Mouse (Mus musculus) forebrain, embryonic 12.5 days (tissue): ENCODE measurements at regions not wholly inside any gene's neighbourhood (a gene's known extent, or its start where the extent isn't known, plus 50 kb on each side); places are given as distances from the start of the nearest gene placed in this dataset.

Source experiments
- ATAC-seq: fragments of 200-750 bp; cut with Nextera tagmentation; 2 replicates; pipeline ENCODE4 v1.8.0; 2017; ENCODE audit warnings: moderate TSS enrichment; ENCODE audit not compliant: low FRiP score
- H3K27ac ChIP-seq: fragments of 300-500 bp; sonication (generic); 2 replicates; pipeline ENCODE4 v1.5.1; 2016; ENCODE audit warnings: mild to moderate bottlenecking
- H3K27me3 ChIP-seq: fragments of 300-500 bp; sonication (generic); 2 replicates; pipeline ENCODE4 v1.6.1; 2016; ENCODE audit warnings: mild to moderate bottlenecking
- H3K36me3 ChIP-seq: fragments of 300-500 bp; sonication (generic); replicated peaks from 2 replicates; pipeline ENCODE4 v1.6.1; 2016; ENCODE audit warnings: mild to moderate bottlenecking
- H3K4me1 ChIP-seq: fragments of 300-500 bp; sonication (generic); 2 replicates; pipeline ENCODE4 v1.6.1; 2016
- H3K4me2 ChIP-seq: fragments of 300-500 bp; sonication (generic); 2 replicates; pipeline ENCODE4 v1.6.1; 2016; ENCODE audit warnings: mild to moderate bottlenecking, moderate library complexity
- H3K4me3 ChIP-seq: fragments of 300-500 bp; sonication (generic); replicated peaks from 2 replicates; pipeline ENCODE4 v1.5.1; 2016; ENCODE audit warnings: mild to moderate bottlenecking
- H3K9ac ChIP-seq: fragments of 300-500 bp; sonication (generic); 2 replicates; pipeline ENCODE4 v1.6.1; 2016; ENCODE audit warnings: mild to moderate bottlenecking
- H3K9me3 ChIP-seq: fragments of 300-500 bp; sonication (generic); 2 replicates; pipeline ENCODE4 v1.6.1; 2016
- WGBS: fragments of 180-500 bp; shearing (Covaris S2); methylation state at CpG from one replicate; pipeline ENCODE4 v1.1.7; 2016; 5-methylcytosine and 5-hydroxymethylcytosine counted together

GRCm38 (mm10) chr17:77819698-77820097 is 380.4 kb upstream of the Crim1 start:
- no peak overlapping the region for H3K4me3 ChIP-seq

GRCm38 (mm10) chr17:77843949-77844348 is 356.1 kb upstream of the Crim1 start:
- peak; percentile 57; the same call in 1 of the 2 replicates for ATAC-seq
- Histone ChIP-seq H3K4me2 (no peak overlapping the region), H3K4me3 (no peak overlapping the region), H3K9ac (no peak overlapping the region), H3K36me3 (no peaks in the 10 kb centered on the region), H3K4me1 (no peaks in the 10 kb centered on the region), H3K9me3 (no peaks in the 10 kb centered on the region), H3K27me3 (no peaks in the 10 kb centered on the region), H3K27ac (no peak overlapping the region)
- WGBS, result 66% methylated on average over 3 of the region's 3 CpGs

More at GRCm38 (mm10) chr17:77819698-77820097, 380.4 kb upstream of the Crim1 start:
- no peaks in the 10 kb centered on the region for H3K9me3 ChIP-seq
- H3K4me2 ChIP-seq, result no peak overlapping the region
- no peak for ATAC-seq
- H3K4me1 ChIP-seq, result no peaks in the 10 kb centered on the region
- H3K27ac ChIP-seq, result no peak overlapping the region
- no peak overlapping the region for H3K9ac ChIP-seq
- no peaks in the 10 kb centered on the region for H3K27me3 ChIP-seq
- H3K36me3 ChIP-seq, result no peaks in the 10 kb centered on the region
- 80% methylated on average over 8 of the region's 8 CpGs for WGBS

- H3K9ac ChIP-seq, result no peak overlapping the region
- H3K27ac ChIP-seq, result no peak overlapping the region
- no peak overlapping the region for H3K4me3 ChIP-seq
- H3K9me3 ChIP-seq, result no peaks in the 10 kb centered on the region
- ATAC-seq, result no peak
- 0 out of 2 replicates have a peak, but pooled peaks cover 3% of the 10 kb centered on the region for H3K4me1 ChIP-seq
- H3K4me2 ChIP-seq, result no peak overlapping the region
- 85% methylated on average over 3 of the region's 3 CpGs for WGBS
- no peaks in the 10 kb centered on the region for H3K36me3 ChIP-seq
- H3K27me3 ChIP-seq, result no peaks in the 10 kb centered on the region
These were observed 325.6 kb upstream of the Crim1 start for GRCm38 (mm10) chr17:77874497-77874896.

GRCm38 (mm10) chr17:77877016-77877415 is 323.0 kb upstream of the Crim1 start:
- 0 out of 2 replicates have a peak, but pooled peaks cover 3% of the 10 kb centered on the region for H3K4me1 ChIP-seq
- H3K9me3 ChIP-seq, result no peaks in the 10 kb centered on the region
- no peak overlapping the region for H3K4me3 ChIP-seq
- no peaks in the 10 kb centered on the region for H3K36me3 ChIP-seq
- H3K27me3 ChIP-seq, result no peaks in the 10 kb centered on the region
- 2% methylated on average over 2 of the region's 2 CpGs for WGBS
- H3K27ac ChIP-seq, result no peak overlapping the region
- no peak overlapping the region for H3K4me2 ChIP-seq
- no peak overlapping the region for H3K9ac ChIP-seq
- no peak for ATAC-seq

- WGBS, result 84% methylated on average over 2 of the region's 2 CpGs
- no peak overlapping the region for H3K9ac ChIP-seq
- H3K4me3 ChIP-seq, result no peak overlapping the region
- H3K27ac ChIP-seq, result no peak overlapping the region
- no peaks in the 10 kb centered on the region for H3K4me1 ChIP-seq
- ATAC-seq, result no peak
- no peaks in the 10 kb centered on the region for H3K27me3 ChIP-seq
- H3K4me2 ChIP-seq, result no peak overlapping the region
- no peaks in the 10 kb centered on the region for H3K36me3 ChIP-seq
- H3K9me3 ChIP-seq, result no peaks in the 10 kb centered on the region
These were observed 314.9 kb upstream of the Crim1 start for GRCm38 (mm10) chr17:77885150-77885549.

- Histone ChIP-seq H3K4me2 (no peak overlapping the region), H3K4me3 (no peak overlapping the region), H3K27me3 (no peaks in the 10 kb centered on the region), H3K9ac (no peak overlapping the region), H3K9me3 (no peaks in the 10 kb centered on the region), H3K4me1 (no peaks in the 10 kb centered on the region), H3K36me3 (no peaks in the 10 kb centered on the region), H3K27ac (no peak overlapping the region)
- 65% methylated on average over 2 of the region's 2 CpGs for WGBS
- no peak for ATAC-seq
These were observed 310.9 kb upstream of the Crim1 start for GRCm38 (mm10) chr17:77889147-77889546.

GRCm38 (mm10) chr17:77904412-77904811 is 295.6 kb upstream of the Crim1 start:
- Histone ChIP-seq H3K4me2 (no peak overlapping the region), H3K9me3 (no peaks in the 10 kb centered on the region), H3K36me3 (no peaks in the 10 kb centered on the region), H3K27ac (no peak overlapping the region), H3K9ac (no peak overlapping the region), H3K4me1 (no peaks in the 10 kb centered on the region), H3K27me3 (no peaks in the 10 kb centered on the region), H3K4me3 (no peak overlapping the region)
- 91% methylated on average over 3 of the region's 3 CpGs for WGBS
- no peak for ATAC-seq

GRCm38 (mm10) chr17:77913962-77914450 is 286.0 kb upstream of the Crim1 start:
- H3K4me1 ChIP-seq, result no peaks in the 10 kb centered on the region
- no peaks in the 10 kb centered on the region for H3K27me3 ChIP-seq
- WGBS, result 90% methylated on average over 4 of the region's 4 CpGs
- H3K36me3 ChIP-seq, result no peaks in the 10 kb centered on the region
- H3K27ac ChIP-seq, result no peak overlapping the region
- ATAC-seq, result no peak
- no peak overlapping the region for H3K9ac ChIP-seq
- no peaks in the 10 kb centered on the region for H3K9me3 ChIP-seq
- no peak overlapping the region for H3K4me3 ChIP-seq
- H3K4me2 ChIP-seq, result no peak overlapping the region

- 86% methylated on average over 3 of the region's 3 CpGs for WGBS
These were observed 269.8 kb upstream of the Crim1 start for GRCm38 (mm10) chr17:77930253-77930652.

GRCm38 (mm10) chr17:77930967-77931591 is 269.0 kb upstream of the Crim1 start:
- no peak overlapping the region for H3K4me3 ChIP-seq
- H3K9ac ChIP-seq, result no peak overlapping the region
- no peaks in the 10 kb centered on the region for H3K9me3 ChIP-seq
- H3K4me2 ChIP-seq, result no peak overlapping the region
- peak; percentile 51; the same call in 1 of the 2 replicates for ATAC-seq
- 73% methylated on average over 6 of the region's 6 CpGs for WGBS
- no peak overlapping the region for H3K27ac ChIP-seq
- no peaks in the 10 kb centered on the region for H3K36me3 ChIP-seq
- no peaks in the 10 kb centered on the region for H3K4me1 ChIP-seq
- H3K27me3 ChIP-seq, result no peaks in the 10 kb centered on the region

More at GRCm38 (mm10) chr17:77930253-77930652, 269.8 kb upstream of the Crim1 start:
- Histone ChIP-seq H3K36me3 (no peaks in the 10 kb centered on the region), H3K9ac (no peak overlapping the region), H3K4me1 (no peaks in the 10 kb centered on the region), H3K4me3 (no peak overlapping the region), H3K27ac (peak overlapping the region; percentile 50; the same call in 1 of the 2 replicates), H3K27me3 (no peaks in the 10 kb centered on the region), H3K4me2 (no peak overlapping the region), H3K9me3 (no peaks in the 10 kb centered on the region)
- ATAC-seq, result 0 out of 2 replicates have a peak, but pooled peaks have one; percentile 44

- Histone ChIP-seq H3K4me1 (no peaks in the 10 kb centered on the region), H3K27ac (no peak overlapping the region), H3K4me2 (no peak overlapping the region), H3K4me3 (no peak overlapping the region), H3K36me3 (no peaks in the 10 kb centered on the region), H3K27me3 (no peaks in the 10 kb centered on the region), H3K9me3 (no peaks in the 10 kb centered on the region), H3K9ac (no peak overlapping the region)
- no peak for ATAC-seq
These were observed 266.9 kb upstream of the Crim1 start for GRCm38 (mm10) chr17:77933192-77933591.

- no peaks in the 10 kb centered on the region for H3K36me3 ChIP-seq
- H3K4me3 ChIP-seq, result no peak overlapping the region
- no peak overlapping the region for H3K9ac ChIP-seq
- 85% methylated on average over 4 of the region's 4 CpGs for WGBS
- no peaks in the 10 kb centered on the region for H3K4me1 ChIP-seq
- H3K4me2 ChIP-seq, result no peak overlapping the region
- no peak overlapping the region for H3K27ac ChIP-seq
- ATAC-seq, result no peak
- H3K9me3 ChIP-seq, result no peaks in the 10 kb centered on the region
- no peaks in the 10 kb centered on the region for H3K27me3 ChIP-seq
These were observed 242.0 kb upstream of the Crim1 start for GRCm38 (mm10) chr17:77958048-77958447.

GRCm38 (mm10) chr17:77961296-77961695 is 238.8 kb upstream of the Crim1 start:
- WGBS, result 82% methylated on average over 5 of the region's 5 CpGs

More at GRCm38 (mm10) chr17:77961296-77961695, 238.8 kb upstream of the Crim1 start:
- H3K36me3 ChIP-seq, result no peaks in the 10 kb centered on the region
- H3K4me1 ChIP-seq, result no peaks in the 10 kb centered on the region
- H3K9ac ChIP-seq, result no peak overlapping the region
- no peaks in the 10 kb centered on the region for H3K9me3 ChIP-seq
- no peak for ATAC-seq
- no peak overlapping the region for H3K4me2 ChIP-seq
- no peak overlapping the region for H3K27ac ChIP-seq
- no peak overlapping the region for H3K4me3 ChIP-seq
- H3K27me3 ChIP-seq, result no peaks in the 10 kb centered on the region
